Mouse (Mus musculus): ENCODE results near the gene Tollip.

Gene Tollip

DNA sequence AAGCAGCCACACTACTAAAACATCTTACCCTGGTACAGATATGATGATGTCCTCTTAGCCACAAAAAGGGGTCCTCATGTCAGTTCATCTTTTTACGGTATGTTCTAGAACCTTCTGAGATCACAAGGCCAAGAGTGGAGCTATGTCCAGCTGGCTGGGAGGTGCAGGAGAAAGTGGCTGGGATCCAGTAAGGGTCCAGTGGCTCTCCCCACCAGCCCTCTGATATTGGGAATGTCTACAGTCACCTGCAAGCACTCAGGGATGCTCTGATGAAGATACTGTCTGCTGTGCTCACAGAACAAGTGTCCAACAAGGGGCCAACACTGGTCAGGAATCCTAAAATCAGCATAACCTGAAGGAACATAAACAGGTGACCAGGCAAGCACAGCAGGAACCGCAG lies at the start of gene Tollip:
Gene Tollip (minus strand): TSS at position 101 of the 400 bp plus-strand sequence.
- no peak for DNase-seq (ENCODE audit: low spot score)

- DNase-seq (ENCODE audit: low spot score) = no peak
Measured at GRCm38 (mm10) chr7:141966281-141966680, 48.0 kb upstream of the Tollip start.

DNA sequence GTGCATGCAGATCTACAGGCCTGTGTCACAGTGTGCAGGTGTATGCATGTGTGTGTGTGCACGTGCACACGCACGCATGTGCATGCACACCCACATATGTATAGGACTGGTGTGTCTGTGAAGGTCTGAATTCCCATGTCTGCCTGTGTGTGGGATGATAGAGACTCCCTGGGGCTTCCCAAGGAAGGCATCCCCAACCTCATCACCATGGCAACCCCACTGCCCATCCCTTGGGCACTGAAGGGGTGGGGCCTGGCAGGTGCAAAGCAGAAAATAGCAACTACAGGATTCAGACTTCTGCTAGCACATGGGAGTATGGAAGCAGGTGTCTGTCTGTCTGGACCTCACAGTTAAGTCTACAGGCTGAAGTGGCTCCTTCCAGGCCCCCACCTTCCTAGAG lies 44.2 kb upstream of the Tollip start:
- DNase-seq (ENCODE audit: low spot score) = no peak

GRCm38 (mm10) chr7:141961491-141961890 lies 43.2 kb upstream of the Tollip start:
- DNase-seq (ENCODE audit: low spot score) = no peak

DNA sequence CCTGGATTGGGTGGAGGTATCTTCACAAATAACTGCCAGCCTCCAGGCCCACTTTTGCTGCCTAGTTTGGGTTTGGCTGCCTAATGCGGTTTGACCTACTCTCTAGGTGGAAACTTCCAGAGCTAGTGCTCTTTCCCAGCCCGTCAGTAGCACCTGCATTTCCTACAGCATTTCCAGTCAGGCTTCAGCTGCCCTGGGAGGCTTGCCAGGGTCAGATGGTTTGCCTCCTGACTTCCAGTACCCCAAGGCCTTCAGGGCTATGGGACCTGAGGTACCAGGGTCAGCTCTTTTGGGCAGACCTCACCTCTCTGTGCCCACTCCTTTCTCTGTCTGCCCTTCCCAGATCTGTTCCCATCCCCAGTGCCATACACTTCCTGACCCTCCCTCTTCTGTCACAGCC lies 42.6 kb upstream of the Tollip start:
- no peak for DNase-seq (ENCODE audit: low spot score)

DNA sequence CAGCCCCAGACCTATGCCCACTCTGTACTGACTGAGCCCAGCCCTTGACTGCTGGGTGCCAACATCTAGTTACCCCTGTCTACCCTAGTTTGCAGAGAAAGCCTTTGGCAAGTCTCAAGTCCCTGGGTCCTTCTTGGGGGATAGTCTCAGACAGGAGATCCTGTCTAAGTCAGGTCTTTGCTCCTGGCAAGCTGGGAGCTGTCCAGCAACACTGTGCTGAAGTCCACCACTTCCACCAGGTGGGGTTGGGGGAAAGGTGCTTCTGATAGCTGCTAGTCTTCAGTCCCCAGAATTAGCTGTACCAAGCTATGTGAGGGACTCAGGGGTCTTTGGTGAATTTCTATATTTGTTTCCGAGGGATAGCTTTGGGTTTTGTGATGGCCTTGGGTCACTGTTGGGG lies 40.8 kb upstream of the Tollip start:
- peak; percentile 11 for DNase-seq (ENCODE audit: low spot score)

- DNase-seq (ENCODE audit: low spot score) = no peak
Measured at GRCm38 (mm10) chr7:141958211-141958610, 39.9 kb upstream of the Tollip start.

GRCm38 (mm10) chr7:141957524-141958051 lies 39.3 kb upstream of the Tollip start:
- DNase-seq (ENCODE audit: low spot score) = no peak

GRCm38 (mm10) chr7:141956174-141956566 lies 37.9 kb upstream of the Tollip start:
- no peak for DNase-seq (ENCODE audit: low spot score)

DNA sequence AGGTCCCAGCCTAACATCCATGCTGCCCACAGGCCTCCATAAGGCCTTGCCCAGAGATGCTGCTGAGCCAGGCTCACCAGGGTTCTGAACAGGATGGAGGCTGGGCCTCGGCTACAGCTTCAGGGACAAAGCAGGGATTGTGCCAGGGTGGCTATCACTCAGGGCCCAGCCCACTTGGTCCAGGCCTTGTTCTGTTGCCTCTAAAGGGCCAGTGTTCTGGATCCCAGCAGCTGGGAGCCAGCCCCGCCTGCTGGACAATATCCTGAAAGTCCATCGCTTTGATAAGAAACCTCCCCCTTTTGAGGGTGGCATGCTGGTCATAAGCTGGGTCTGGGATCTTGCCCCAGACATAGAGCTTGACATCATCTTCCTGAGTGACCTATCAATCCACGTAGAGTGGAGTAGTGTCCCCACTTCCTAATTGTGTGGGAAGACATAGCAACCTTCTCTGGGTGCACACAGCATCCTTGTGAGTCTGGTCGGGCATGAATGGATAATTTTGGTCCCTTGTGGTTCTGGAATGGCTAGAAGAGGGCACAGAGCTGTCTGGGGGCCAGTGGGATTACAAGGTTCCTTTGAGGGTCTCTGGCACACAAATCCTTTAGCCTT lies 37.4 kb upstream of the Tollip start:
- DNase-seq (ENCODE audit: low spot score) = no peak

DNA sequence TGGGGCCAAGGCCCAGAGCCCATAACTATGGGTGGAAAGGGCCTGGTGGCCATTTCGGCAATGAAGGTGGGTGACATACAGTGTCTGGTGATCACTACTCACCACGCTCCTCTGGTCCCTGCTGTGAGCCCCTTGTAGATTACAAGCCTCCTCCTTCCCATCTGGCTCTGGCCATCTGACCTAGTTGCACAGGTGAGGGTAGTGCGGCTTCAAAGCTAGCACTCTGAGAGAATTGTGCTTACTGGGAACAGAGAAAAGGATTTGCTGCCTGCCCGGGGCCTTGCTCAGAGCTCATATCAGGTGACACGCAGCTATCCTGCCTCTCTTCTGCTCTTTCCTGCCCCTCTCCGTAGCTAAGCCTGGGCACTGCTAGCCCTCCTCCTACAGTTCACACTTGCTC lies 35.3 kb upstream of the Tollip start:
- no peak for DNase-seq (ENCODE audit: low spot score)

GRCm38 (mm10) chr7:141952920-141953319 lies 34.6 kb upstream of the Tollip start:
- DNase-seq (ENCODE audit: low spot score) = no peak

DNA sequence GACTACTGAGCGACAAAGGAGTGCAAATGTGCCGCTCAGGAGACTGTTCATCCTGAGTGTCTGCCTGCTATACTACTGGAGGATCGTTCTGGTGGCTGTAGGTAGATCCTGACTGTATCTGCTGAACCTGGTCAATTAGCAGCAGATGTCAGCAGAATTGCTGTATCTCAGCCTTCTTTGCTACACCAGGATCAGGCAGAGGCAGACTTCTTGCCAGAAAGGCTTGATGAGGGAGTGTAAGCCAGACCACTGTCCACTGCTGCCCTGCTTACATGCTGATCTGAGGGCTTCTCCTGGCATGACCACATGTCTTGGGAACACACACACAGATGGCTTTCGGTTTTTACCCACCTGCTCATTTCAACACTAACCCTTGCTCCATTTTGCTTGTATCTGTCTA lies 33.5 kb upstream of the Tollip start:
- DNase-seq (ENCODE audit: low spot score) = no peak

- DNase-seq (ENCODE audit: low spot score) = peak; percentile 23
Measured at GRCm38 (mm10) chr7:141950104-141951013, 32.1 kb upstream of the Tollip start.

DNA sequence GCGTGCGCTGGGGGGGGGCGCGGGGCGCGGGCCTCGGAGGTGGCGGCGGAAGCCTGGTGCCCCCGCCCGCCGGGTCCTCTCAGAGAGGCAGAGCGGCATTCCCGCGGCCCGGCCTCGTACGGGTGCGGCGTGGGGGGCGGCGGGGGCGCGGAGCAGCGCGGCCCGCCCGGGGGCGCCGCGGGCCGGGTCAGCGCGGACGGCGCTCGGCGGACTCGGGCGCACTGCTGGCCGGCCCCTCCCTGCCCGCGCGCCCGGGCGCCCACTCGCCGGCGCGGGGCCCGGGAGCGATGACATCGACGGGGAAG lies 31.4 kb upstream of the Tollip start:
- no peak for DNase-seq (ENCODE audit: low spot score)

DNA sequence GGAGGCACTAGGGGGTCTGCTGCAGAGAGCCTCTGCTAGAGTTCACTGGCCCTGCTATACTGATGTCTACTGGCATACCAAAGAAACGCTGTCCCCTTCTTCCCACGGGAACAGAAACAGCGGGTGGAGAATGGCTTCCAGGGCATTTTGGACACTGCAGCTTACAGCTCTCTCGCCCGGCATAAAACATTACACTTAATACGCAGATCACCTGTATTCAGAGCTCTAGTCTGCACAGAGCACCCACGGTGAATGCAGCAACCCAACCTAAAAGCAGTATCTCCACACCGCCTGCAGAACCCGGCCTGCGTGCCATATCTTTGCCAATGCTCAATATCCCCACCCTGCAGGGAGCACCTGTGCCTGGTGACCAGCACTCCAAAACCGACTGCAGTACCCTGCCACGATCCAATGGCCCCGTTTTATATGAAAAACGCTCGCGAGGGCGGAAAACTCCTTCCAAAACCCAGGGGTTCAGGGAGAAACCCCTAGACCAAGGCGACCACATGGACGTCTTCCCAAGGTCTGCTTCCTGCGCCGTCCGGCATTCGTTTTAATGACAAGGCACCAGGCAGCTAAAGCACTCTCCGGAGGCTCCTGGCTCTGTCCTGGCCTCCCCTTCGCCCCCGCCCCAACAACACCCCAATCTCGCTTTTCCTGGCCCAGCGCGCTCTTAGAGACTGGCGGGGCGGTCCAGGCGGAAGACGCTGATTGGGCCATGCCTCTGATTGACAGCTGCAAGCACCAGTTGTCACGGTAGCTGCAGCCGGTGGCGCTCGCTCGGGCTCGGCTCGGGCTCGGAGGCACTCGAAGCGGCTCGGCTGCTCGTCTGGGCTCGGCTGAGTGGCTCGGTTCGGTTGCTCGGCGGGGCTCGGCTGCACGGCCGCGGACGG lies 30.8 kb upstream of the Tollip start, which contains the start of gene Brsk2:
Gene Brsk2 (plus strand): TSS at position 846 of the 893 bp plus-strand sequence.
- peak; percentile 88 for DNase-seq (ENCODE audit: low spot score)

GRCm38 (mm10) chr7:141948045-141948444 lies 29.7 kb upstream of the Tollip start:
- no peak for DNase-seq (ENCODE audit: low spot score)

- DNase-seq (ENCODE audit: low spot score) = no peak
Measured at GRCm38 (mm10) chr7:141947512-141947911, 29.2 kb upstream of the Tollip start.

DNA sequence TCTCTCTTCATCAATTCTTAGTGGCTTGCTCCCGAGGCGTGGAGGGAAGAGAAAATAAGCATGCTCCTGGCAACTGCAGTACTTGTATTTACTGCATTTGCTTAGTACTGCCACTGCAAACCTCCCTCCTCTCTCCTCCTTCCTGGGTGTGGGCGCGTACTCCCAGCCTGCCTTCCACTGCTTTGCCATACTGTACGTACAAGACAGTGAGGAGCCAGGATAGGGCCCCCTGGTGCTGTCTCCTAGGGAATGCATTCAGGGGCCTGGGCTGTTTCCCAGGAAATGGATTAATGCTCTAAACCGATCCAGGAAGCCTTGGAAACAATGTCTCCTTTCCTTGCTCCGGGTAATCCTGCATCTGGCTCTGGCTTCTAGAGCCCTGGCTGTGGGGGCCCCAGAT lies 27.6 kb upstream of the Tollip start:
- DNase-seq (ENCODE audit: low spot score) = no peak

- DNase-seq (ENCODE audit: low spot score) = no peak
Measured at GRCm38 (mm10) chr7:141943444-141943843, 25.1 kb upstream of the Tollip start.

DNA sequence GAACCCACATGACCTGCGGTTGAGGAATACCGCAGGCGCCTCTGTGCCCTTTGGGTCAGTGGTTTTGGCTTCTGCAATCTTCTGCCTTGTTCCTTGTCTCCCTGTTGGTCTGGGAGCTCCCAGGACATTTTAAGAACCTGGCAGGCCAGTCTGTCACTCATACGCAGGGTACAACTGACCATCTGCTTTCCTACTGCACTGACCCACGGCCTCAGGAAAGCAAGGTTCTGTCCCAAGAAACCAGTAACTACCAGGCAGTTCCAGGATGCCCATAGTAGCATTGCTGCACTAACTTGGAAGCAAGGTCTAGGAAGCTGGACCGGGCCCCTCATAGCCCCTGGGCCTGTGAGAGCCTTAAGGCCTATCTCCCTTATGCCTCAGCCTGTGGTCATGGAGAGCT lies 16.6 kb upstream of the Tollip start:
- no peak for DNase-seq (ENCODE audit: low spot score)

GRCm38 (mm10) chr7:141934128-141934898 lies 16.0 kb upstream of the Tollip start:
- DNase-seq (ENCODE audit: low spot score) = no peak
